Comparison of ENCODE assay signal across 7 mouse cellular contexts in the genomic region with DNA sequence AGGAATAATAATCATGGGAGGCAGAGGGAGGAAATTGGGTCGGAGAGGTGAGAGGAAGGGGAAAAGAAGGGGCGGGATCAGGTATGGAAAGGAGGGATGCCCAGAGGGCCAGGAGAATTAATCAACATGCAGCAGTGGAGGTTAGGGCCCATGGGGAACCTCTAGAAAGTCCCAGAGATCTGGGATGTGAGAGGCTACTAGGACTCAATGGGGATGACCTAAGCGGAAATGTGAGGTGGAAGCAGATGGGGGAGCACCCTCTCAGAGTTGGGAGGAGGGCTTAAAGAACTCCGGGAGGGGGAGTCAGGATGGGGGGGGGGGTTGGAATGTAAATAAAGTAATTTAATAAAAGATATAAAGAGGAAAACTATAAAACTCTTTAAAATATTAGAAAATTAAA. TPM values are rescaled to one million over a fixed set of nuclear protein-coding genes. Genes with fewer than 3 reads are reported as not detected.
DNase-seq lines count a peak whose midpoint lies in the region; ATAC-seq and TF ChIP-seq lines count a peak whose summit lies in the region.

No protein-coding gene starts in this region.

- ATAC-seq in kidney, embryonic 15.5 days (replicated peaks; ENCODE audit: low FRiP score): no peak
- ATAC-seq in embryonic facial prominence, embryonic 14.5 days (ENCODE audit: low read depth): no peak
- ATAC-seq in liver, embryonic 16.5 days (ENCODE audit: low read depth): no peak

- no peak overlapping the region for H3K9ac ChIP-seq in kidney, embryonic 15.5 days
- no peak overlapping the region for H3K9ac ChIP-seq in ES-E14 (ENCODE audit: insufficient read depth, low read depth, low read length, poor library complexity, severe bottlenecking)
- H3K9ac ChIP-seq in embryonic facial prominence, embryonic 14.5 days (ENCODE audit: low read depth, low read length): no peak overlapping the region
- no peak overlapping the region for H3K9ac ChIP-seq in liver, embryonic 16.5 days (ENCODE audit: low read depth, low read length)

- H3K27ac ChIP-seq in kidney, embryonic 15.5 days: no peak overlapping the region
- no peak overlapping the region; the same call in 1 of the 2 replicates for H3K27ac ChIP-seq in ES-E14 (ENCODE audit: insufficient read depth, low read depth, low read length, poor library complexity, severe bottlenecking)
- H3K27ac ChIP-seq in embryonic facial prominence, embryonic 14.5 days (replicated peaks; ENCODE audit: low read depth, low read length): no peak overlapping the region
- no peak overlapping the region for H3K27ac ChIP-seq in liver, embryonic 16.5 days (ENCODE audit: low read length)

- no peak for DNase-seq in kidney, postnatal 14 days
- DNase-seq in ES-E14 (ENCODE audit: low read depth, low spot score): no peak
- no peak for DNase-seq in embryonic facial prominence, embryonic 14.5 days (ENCODE audit: low spot score)
- DNase-seq in ovary, postnatal 14 days (ENCODE audit: low spot score): no peak
- DNase-seq in c-Kit-positive CD71-positive TER-119-positive erythroid progenitor cells, embryonic 14.5 days (ENCODE audit: low spot score): no peak

- H3K27me3 ChIP-seq in kidney, embryonic 15.5 days: no peaks in the 10 kb centered on the region
- no peaks in the 10 kb centered on the region for H3K27me3 ChIP-seq in embryonic facial prominence, embryonic 14.5 days (replicated peaks; ENCODE audit: control insufficient read depth, insufficient read depth, low read length)
- H3K27me3 ChIP-seq in liver, embryonic 16.5 days (ENCODE audit: control insufficient read depth, insufficient read depth, low read depth, low read length): no peaks in the 10 kb centered on the region

- H3K4me2 ChIP-seq in kidney, embryonic 15.5 days: peak overlapping the region; percentile 74
- H3K4me2 ChIP-seq in embryonic facial prominence, embryonic 14.5 days (ENCODE audit: low read depth, low read length): peak overlapping the region; percentile 81
- H3K4me2 ChIP-seq in liver, embryonic 16.5 days (ENCODE audit: low read depth, low read length): peak overlapping the region; percentile 94

- WGBS in kidney, embryonic 15.5 days: 75% methylated on average over 4 of the region's 4 CpGs
- WGBS in embryonic facial prominence, embryonic 14.5 days: 75% methylated on average over 4 of the region's 4 CpGs
- 73% methylated on average over 4 of the region's 4 CpGs for WGBS in liver, embryonic 16.5 days (ENCODE audit: insufficient replicate concordance)

- no peaks in the 10 kb centered on the region for H3K9me3 ChIP-seq in kidney, embryonic 15.5 days (replicated peaks)
- no peaks in the 10 kb centered on the region for H3K9me3 ChIP-seq in ES-E14 (ENCODE audit: control insufficient read depth, insufficient read depth, low read depth, low read length)
- no peaks in the 10 kb centered on the region for H3K9me3 ChIP-seq in embryonic facial prominence, embryonic 14.5 days (ENCODE audit: control insufficient read depth, low read length)
- H3K9me3 ChIP-seq in liver, embryonic 16.5 days (replicated peaks; ENCODE audit: control insufficient read depth, low read length): no peaks in the 10 kb centered on the region

- peaks cover 21% of the 10 kb centered on the region for H3K36me3 ChIP-seq in kidney, embryonic 15.5 days
- no peaks in the 10 kb centered on the region for H3K36me3 ChIP-seq in ES-E14 (ENCODE audit: control insufficient read depth, insufficient read depth, low read length, poor library complexity, severe bottlenecking)
- peaks cover 8% of the 10 kb centered on the region; the same call in 1 of the 2 replicates for H3K36me3 ChIP-seq in embryonic facial prominence, embryonic 14.5 days (ENCODE audit: control insufficient read depth, insufficient read depth, low read length)
- no peaks in the 10 kb centered on the region; the same call in 1 of the 2 replicates for H3K36me3 ChIP-seq in liver, embryonic 16.5 days (ENCODE audit: control insufficient read depth, insufficient read depth)

- peaks cover 3% of the 10 kb centered on the region for H3K4me1 ChIP-seq in kidney, embryonic 15.5 days
- peaks cover 0 to 5% of the 10 kb centered on the region in 2 experiments; a peak in 1 of 4 replicates for H3K4me1 ChIP-seq in ES-E14 (ENCODE audit: control insufficient read depth in 2 of 2, insufficient read depth in 2 of 2, low read length in 2 of 2, poor library complexity in 1 of 2)
- H3K4me1 ChIP-seq in embryonic facial prominence, embryonic 14.5 days (ENCODE audit: control insufficient read depth, insufficient read depth, low read length): no peaks in the 10 kb centered on the region
- H3K4me1 ChIP-seq in liver, embryonic 16.5 days (ENCODE audit: control insufficient read depth, low read depth, low read length): peaks cover 6% of the 10 kb centered on the region

- peak overlapping the region; percentile 73 for H3K4me3 ChIP-seq in kidney, embryonic 15.5 days (replicated peaks)
- peak overlapping the region; percentile 0 to 87; a peak in 3 of 4 replicates for H3K4me3 ChIP-seq in ES-E14 (ENCODE audit: insufficient read depth in 1 of 2, low read depth in 1 of 2, low read length in 2 of 2, poor library complexity in 1 of 2, severe bottlenecking in 1 of 2)
- peak overlapping the region; percentile 93; the same call in 1 of the 2 replicates for H3K4me3 ChIP-seq in embryonic facial prominence, embryonic 14.5 days (ENCODE audit: low read depth, low read length)
- H3K4me3 ChIP-seq in liver, embryonic 16.5 days (ENCODE audit: low read depth, low read length): peak overlapping the region; percentile 100

- in situ Hi-C loops in ES-E14 (cut with MboI; ENCODE audit: low sequenced_read_pairs in 2 of 2, unreplicated experiment in 2 of 2): no loop called here

TF ChIP-seq in ES-E14, 5 proteins besides CTCF, POLR2A, EP300 and RAD21:
- TF ChIP-seq HCFC1 (IDR thresholded peaks at IDR 0.05; ENCODE audit: borderline replicate concordance, insufficient read depth, low read length) (no peak), ZC3H11A (IDR thresholded peaks at IDR 0.05; ENCODE audit: borderline replicate concordance, low read depth, low read length) (no peak), CHD2 (IDR thresholded peaks at IDR 0.05; ENCODE audit: low read depth, low read length) (no peak), ZNF384 (IDR thresholded peaks at IDR 0.05; ENCODE audit: low read depth, low read length) (no peak), MAFK (IDR thresholded peaks at IDR 0.05; ENCODE audit: insufficient read depth, low read depth, low read length) (no peak)

RNA-seq across cellular contexts. Expression of a gene that starts 0.9 kb away (rescaled TPM):
- polyA plus RNA-seq in kidney, embryonic 15.5 days (2015; fragmentation: Nextera tagmentation; extraction: Ambion mirVana): 17.5 and 19.0 TPM in 2 replicates
- 15.2 and 16.5 TPM in 2 replicates for total RNA-seq in ES-E14 (2012; rRNA removed)
- 15.1 and 15.9 TPM in 2 replicates for polyA plus RNA-seq in embryonic facial prominence, embryonic 14.5 days (2014; fragmentation: Nextera tagmentation; extraction: Ambion mirVana)
- 6.1 TPM in 2 replicates for polyA plus RNA-seq in liver, embryonic 16.5 days (2015; fragmentation: Nextera tagmentation; extraction: Ambion mirVana)

Comparison
In these comparisons a context has a peak if more than half of its experiments do, and no peak if none do; other contexts are left out.
1. H3K4me3 ChIP-seq: peak in every context shown above with its lines; median percentile 100 in liver, embryonic 16.5 days; 93 in embryonic facial prominence, embryonic 14.5 days; 73 in kidney, embryonic 15.5 days; 44 in ES-E14.